Mouse (Mus musculus): ENCODE data around the gene Atic.

Gene Atic

GRCm38 (mm10) chr1:71556688-71557612 is at the start of gene Atic:
TSS of gene Atic (plus strand) at chr1:71557150.
- DNase-seq (ENCODE audit: extremely low read depth, insufficient read length, low spot score): peak; percentile 99

- no peak for DNase-seq (ENCODE audit: extremely low read depth, insufficient read length, low spot score)
Observed at GRCm38 (mm10) chr1:71507251-71507650, 49.7 kb upstream of the Atic start.

- DNase-seq (ENCODE audit: extremely low read depth, insufficient read length, low spot score): no peak
Observed at GRCm38 (mm10) chr1:71515041-71515440, 41.9 kb upstream of the Atic start.

GRCm38 (mm10) chr1:71528808-71529648 is 27.9 kb upstream of the Atic start:
- DNase-seq (ENCODE audit: extremely low read depth, insufficient read length, low spot score): no peak

GRCm38 (mm10) chr1:71530779-71531178 is 26.2 kb upstream of the Atic start:
- no peak for DNase-seq (ENCODE audit: extremely low read depth, insufficient read length, low spot score)

- peak; percentile 31 for DNase-seq (ENCODE audit: extremely low read depth, insufficient read length, low spot score)
Observed at GRCm38 (mm10) chr1:71531653-71532052, 25.3 kb upstream of the Atic start.

- no peak for DNase-seq (ENCODE audit: extremely low read depth, insufficient read length, low spot score)
Observed at GRCm38 (mm10) chr1:71539641-71540040, 17.3 kb upstream of the Atic start.

GRCm38 (mm10) chr1:71540437-71540836 is 16.5 kb upstream of the Atic start:
- no peak for DNase-seq (ENCODE audit: extremely low read depth, insufficient read length, low spot score)

GRCm38 (mm10) chr1:71550626-71551195 is 6.2 kb upstream of the Atic start:
- no peak for DNase-seq (ENCODE audit: extremely low read depth, insufficient read length, low spot score)

- no peak for DNase-seq (ENCODE audit: extremely low read depth, insufficient read length, low spot score)
Observed at GRCm38 (mm10) chr1:71560626-71561025, 3.7 kb downstream of the Atic start.

GRCm38 (mm10) chr1:71564291-71564690 is 7.3 kb downstream of the Atic start:
- no peak for DNase-seq (ENCODE audit: extremely low read depth, insufficient read length, low spot score)

- DNase-seq (ENCODE audit: extremely low read depth, insufficient read length, low spot score): no peak
Observed at GRCm38 (mm10) chr1:71567884-71568605, 11.1 kb downstream of the Atic start.

GRCm38 (mm10) chr1:71570116-71570515 is 13.2 kb downstream of the Atic start:
- no peak for DNase-seq (ENCODE audit: extremely low read depth, insufficient read length, low spot score)

GRCm38 (mm10) chr1:71575987-71576386 is 19.0 kb downstream of the Atic start:
- DNase-seq (ENCODE audit: extremely low read depth, insufficient read length, low spot score): no peak

GRCm38 (mm10) chr1:71576837-71577236 is 19.9 kb downstream of the Atic start:
- DNase-seq (ENCODE audit: extremely low read depth, insufficient read length, low spot score): no peak

GRCm38 (mm10) chr1:71579526-71579925 is 22.6 kb downstream of the Atic start:
- DNase-seq (ENCODE audit: extremely low read depth, insufficient read length, low spot score): no peak

GRCm38 (mm10) chr1:71580408-71580807 is 23.5 kb downstream of the Atic start:
- DNase-seq (ENCODE audit: extremely low read depth, insufficient read length, low spot score): no peak

GRCm38 (mm10) chr1:71583302-71583701 is 26.4 kb downstream of the Atic start:
- no peak for DNase-seq (ENCODE audit: extremely low read depth, insufficient read length, low spot score)

GRCm38 (mm10) chr1:71583900-71584299 is 26.9 kb downstream of the Atic start:
- DNase-seq (ENCODE audit: extremely low read depth, insufficient read length, low spot score): no peak

GRCm38 (mm10) chr1:71586658-71587057 is 29.7 kb downstream of the Atic start:
- no peak for DNase-seq (ENCODE audit: extremely low read depth, insufficient read length, low spot score)

- DNase-seq (ENCODE audit: extremely low read depth, insufficient read length, low spot score): no peak
Observed at GRCm38 (mm10) chr1:71590038-71590437, 33.1 kb downstream of the Atic start.

Data from 3134 (cell line).